Mouse (Mus musculus): Measurements from ENCODE around the gene Eif4e3.

DNA sequence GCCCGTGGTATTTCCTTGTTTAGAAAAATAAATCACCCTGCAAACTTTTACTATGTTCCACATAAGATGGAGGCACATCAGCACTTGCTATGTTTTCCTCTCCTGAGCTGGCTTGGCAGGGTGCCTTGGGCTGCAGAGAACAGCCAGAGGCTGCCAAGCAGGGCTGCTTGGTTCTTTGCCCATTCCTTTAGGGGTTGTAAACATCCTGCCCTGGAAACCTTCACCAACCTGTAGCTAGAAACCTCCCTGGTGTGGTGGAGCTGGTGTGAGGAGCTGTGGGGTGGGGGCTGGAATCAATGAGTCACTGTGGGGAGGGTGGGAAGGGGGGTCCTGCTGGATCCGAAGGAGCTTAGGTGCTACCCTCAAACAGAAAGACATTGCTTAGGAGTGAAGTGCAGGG is 61.8 kb downstream of the Eif4e3 start:
- TF ChIP-seq POLR2A (IDR thresholded peaks at IDR 0.05; ENCODE audit: control insufficient read depth, low read depth, low read length) (no peak), CTCF (IDR thresholded peaks at IDR 0.05; ENCODE audit: control insufficient read depth, insufficient read depth, insufficient replicate concordance, low read depth, low read length) (no peak)

Measured in testis, adult 2 months (tissue).